Mouse (Mus musculus) spleen, adult 12 weeks (tissue): Measurements from ENCODE around the gene Gm20388.
A peak's percentile ranks its signal among the peaks of the same experiment; 100 is the strongest.
"Not testable (repeated sequence)": the region's sequence is repeated elsewhere in the genome, so short reads cannot be mapped to it uniquely, and the experiment has no call there.

Source experiments
- DNase-seq: peaks from one replicate; pipeline ENCODE4 v3.0.0; 2022; ENCODE audit warnings: low spot score

The Gm20388 gene

GRCm38 (mm10) chr8:122558671-122559349 lies 2648.2 kb downstream of the Gm20388 start:
- no peak for DNase-seq

- DNase-seq, result no peak
Observed at GRCm38 (mm10) chr8:122561199-122561598, 2650.6 kb downstream of the Gm20388 start.

- no peak for DNase-seq
Observed at GRCm38 (mm10) chr8:122564363-122565352, 2654.0 kb downstream of the Gm20388 start.

- no peak for DNase-seq
Observed at GRCm38 (mm10) chr8:122566766-122567165, 2656.1 kb downstream of the Gm20388 start.

DNA sequence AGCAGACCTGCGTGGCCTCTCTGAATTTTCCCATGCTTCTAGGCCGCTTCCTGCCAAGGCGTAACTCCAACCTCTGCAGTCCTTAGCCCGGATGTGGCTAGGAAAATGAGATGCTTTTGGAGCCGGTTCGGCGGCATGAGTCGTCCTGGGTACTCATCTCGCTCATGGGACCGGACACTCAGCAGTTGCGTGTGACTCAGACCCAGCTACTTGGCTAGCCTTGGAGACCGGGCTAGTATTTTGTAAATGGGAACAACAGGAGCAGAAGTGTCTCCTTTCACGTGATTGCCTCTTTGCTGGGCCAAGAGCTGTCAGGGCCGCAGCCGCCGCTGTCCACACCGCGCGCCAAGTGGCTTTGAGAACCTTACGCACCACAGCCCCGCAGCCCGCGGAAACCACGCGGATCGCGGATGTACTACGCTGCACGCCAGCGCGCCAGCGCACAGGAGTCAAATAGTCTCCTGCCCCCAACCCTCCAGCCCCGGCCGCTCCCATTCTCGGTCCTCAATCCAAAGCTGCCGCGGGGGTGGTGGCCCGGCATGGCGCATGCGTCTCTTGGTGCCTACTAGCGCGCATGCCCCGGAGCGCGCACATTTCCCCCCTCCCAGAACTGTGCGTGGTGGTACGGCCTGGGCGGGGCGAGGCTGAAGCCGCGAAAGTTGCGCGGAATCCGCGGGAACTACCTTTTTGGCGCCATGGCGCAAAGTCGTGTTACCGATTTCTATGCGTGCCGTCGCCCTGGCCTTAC lies 2656.9 kb downstream of the Gm20388 start, which contains the start of gene Cdt1:
TSS of gene Cdt1 (plus strand) at position 655 of the 748 bp plus-strand sequence.
- peak; percentile 94 for DNase-seq

DNA sequence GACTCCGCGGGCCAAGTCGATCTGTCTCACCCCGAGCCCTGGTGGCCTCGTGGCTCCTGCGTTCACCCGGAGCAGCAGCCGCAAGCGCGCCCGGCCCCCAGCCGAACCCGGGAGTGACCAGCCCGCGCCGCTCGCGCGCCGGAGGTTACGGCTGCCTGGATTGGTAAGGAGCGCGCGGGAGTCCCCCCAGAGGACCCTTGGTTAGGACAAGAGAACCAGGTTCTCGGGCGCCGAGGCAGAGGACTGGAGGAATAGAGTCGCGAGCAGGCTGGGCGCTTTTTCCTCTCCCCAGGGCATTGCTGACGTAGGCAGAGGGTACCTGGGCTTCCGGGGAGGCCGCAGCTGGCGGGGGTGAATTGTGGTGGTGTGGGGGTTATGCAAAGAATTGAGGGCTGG lies 2657.5 kb downstream of the Gm20388 start:
- peak; percentile 65 for DNase-seq

DNA sequence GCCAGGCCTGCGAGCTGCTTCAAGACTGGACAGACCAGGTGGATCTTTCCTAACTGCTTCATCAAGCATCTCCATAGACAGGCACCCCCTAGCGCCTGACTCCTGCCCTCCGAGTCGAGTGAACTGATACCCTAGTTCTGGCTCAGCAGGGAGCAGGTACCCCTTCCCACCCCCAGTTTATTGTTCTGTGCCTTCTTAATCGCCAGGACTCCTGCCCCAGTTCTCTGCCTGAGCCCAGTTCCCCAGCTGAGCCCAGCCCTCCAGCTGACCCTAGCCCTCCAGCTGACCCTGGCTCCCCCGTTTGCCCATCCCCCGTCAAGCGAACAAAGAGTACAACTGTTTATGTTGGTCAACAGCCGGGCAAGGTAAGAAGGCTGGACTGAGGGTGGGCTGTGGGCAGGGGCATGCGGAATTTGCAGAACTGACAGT lies 2658.3 kb downstream of the Gm20388 start:
- DNase-seq, result no peak

GRCm38 (mm10) chr8:122569329-122569728 lies 2658.7 kb downstream of the Gm20388 start:
- DNase-seq, result no peak

DNA sequence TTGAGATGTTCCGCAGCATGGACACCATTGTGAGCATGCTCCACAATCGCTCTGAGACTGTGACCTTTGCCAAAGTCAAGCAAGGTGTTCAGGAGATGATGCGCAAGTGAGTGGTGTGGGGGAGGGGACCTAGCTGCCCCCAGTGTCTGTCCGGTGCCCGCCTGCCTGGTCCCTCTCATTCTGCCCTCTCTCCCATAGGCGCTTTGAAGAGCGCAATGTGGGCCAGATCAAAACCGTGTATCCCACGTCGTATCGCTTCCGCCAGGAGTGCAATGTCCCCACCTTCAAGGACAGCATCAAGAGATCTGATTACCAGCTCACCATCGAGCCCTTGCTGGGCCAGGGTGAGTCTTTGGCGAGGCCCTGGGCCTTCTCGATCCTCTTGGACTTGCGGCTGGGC lies 2659.4 kb downstream of the Gm20388 start:
- DNase-seq, result no peak

DNA sequence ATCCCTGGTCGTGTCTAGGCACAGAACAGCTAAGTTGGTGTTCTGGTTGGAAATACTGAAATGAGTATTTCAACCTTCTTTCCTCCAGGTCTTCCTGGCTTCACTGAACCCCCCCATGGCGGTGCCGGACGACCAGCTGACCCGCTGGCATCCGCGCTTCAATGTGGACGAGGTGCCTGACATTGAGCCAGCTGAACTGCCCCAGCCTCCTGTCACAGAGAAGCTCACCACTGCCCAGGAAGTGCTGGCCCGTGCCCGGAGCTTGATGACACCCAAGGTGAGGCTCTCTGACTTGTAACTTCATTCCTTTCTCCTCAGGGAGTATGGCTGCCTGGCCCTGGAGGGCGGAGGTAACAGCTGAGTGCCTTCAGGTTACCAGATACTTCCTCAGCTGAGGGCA lies 2660.5 kb downstream of the Gm20388 start:
- no peak for DNase-seq

DNA sequence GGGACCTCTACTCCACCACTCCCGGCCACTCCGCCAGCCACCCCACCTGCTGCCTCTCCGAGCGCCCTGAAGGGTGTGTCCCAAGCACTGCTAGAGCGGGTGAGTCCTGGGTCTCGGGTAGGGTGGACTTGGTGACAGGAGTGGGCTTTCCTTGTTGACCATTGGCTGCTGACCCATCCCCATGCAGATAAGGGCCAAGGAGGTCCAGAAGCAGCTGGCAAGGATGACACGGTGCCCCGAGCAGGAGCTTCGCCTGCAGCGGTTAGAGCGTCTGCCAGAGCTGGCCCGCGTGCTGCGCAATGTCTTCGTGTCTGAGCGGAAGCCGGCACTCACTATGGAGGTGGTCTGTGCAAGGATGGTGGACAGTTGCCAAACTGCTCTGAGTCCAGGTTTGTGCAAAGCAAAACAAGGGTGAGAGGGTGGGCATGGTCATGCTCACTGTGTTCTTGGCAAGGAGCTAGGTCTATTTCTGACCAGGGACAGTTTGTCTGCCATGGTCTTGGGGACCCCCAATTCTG lies 2661.2 kb downstream of the Gm20388 start:
- DNase-seq, result no peak

GRCm38 (mm10) chr8:122572751-122573150 lies 2662.1 kb downstream of the Gm20388 start:
- no peak for DNase-seq

DNA sequence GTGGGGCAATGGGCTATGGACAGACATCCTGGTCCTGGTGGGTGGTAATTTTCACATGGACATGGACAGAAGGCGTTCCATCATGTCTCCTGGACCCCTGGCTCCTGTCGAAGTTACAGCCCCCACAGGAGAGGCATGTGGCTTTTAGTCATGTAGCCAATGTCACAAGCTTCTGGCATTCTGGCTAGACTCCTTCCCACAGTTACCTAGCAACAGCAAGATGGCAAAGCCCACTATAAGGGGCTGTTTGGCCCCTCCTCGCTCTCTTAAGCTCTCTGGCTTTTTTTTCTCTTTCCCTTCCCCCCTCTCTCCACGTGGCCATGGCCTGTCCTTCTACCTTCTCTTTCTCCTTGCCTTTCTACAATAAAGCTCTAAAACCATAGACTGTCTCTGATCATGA lies 2662.5 kb downstream of the Gm20388 start:
- not testable (repeated sequence) for DNase-seq

- DNase-seq, result no peak
Observed at GRCm38 (mm10) chr8:122573577-122573976, 2662.9 kb downstream of the Gm20388 start.

DNA sequence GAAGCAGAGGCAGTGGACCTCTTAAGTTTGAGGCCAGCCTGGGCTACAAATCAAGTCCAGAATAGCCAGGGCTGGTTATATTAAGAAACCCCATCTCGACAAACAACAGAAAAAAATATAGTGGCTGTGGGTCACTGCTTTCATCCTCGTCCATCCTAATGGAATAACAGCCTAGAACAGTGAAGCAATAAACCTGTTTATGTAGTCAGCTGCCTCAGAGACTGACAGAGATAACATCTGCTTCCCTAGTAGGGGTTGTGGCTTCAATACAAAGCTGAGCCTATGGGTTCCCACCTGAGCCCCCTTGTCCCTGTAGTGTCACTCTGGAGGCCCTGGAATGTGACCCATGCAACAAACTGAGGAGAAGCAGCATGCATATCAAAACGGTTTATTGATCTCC lies 2663.6 kb downstream of the Gm20388 start:
- no peak for DNase-seq

- no peak for DNase-seq
Observed at GRCm38 (mm10) chr8:122574667-122575251, 2664.1 kb downstream of the Gm20388 start.

GRCm38 (mm10) chr8:122575286-122575685 lies 2664.6 kb downstream of the Gm20388 start:
- no peak for DNase-seq

DNA sequence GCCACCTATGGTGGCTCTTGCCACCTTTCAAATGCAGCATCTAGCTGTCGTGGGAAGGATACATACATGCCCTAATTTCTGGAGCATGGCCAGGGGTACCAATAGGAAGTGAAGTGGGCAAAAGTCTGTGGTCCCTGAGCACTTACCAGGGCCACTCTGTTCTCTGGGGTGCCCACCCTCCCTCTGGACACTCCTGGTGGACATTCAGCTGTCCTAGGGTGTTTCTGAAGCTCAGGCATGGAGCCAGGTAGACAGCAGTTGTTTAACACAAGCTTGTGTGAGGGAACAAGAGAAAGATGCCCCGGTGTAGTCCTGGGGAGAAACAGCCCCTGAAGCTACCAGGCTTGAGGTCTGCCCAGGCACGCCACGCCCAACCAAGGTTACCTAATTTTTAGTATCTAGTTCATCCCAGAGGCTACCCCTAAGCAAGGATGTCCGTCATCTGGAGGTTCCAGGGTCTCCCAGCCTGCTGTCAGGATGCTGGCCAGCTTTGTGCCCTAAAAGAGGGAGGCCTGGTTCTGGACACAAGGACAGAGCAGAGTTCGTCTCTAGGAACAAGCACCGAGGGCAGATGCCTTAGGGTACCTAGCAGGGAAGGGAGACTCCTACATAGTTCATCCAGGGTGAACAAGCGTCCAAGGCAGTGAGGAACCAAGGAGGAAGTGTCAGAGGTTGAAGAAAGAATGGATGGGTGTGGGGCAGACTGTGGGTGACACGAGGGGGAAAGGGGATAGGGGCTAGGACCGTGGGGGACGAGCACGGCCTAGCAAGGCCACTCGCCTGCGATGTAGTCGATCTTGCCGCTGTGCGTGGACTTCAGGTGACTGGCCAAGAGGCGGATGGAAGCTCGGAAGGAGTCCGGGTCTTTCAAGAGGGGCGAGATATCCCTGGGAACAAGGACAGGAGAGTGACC lies 2665.3 kb downstream of the Gm20388 start:
- DNase-seq, result no peak

DNA sequence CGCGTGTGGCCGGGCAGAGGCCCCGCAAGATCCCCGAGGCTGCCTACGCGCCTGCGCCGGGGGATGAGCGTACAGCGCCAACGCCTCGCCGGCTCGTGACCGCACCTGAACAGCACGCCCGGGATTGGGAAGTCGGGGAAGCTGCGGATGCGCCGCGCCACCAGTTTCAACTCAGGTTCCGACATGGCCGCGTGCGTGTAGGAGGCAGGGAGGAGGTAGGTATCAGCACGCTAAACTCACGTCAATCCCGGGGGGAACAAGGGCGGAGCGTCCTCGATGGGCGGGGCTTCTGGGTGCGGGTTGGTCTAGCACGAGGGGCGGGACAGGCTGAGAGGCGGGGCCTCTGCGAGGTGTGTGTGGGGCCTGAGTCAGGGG lies 2666.0 kb downstream of the Gm20388 start, which contains the start of gene Aprt:
TSS of gene Aprt (minus strand) at position 262 of the 375 bp plus-strand sequence.
- DNase-seq, result peak; percentile 91

- DNase-seq, result no peak
Observed at GRCm38 (mm10) chr8:122577116-122577515, 2666.5 kb downstream of the Gm20388 start.
